Mouse (Mus musculus): ENCODE results near the gene Pcsk1n. TPM values are rescaled to one million over a fixed set of nuclear protein-coding genes. Genes with fewer than 3 reads are reported as not detected.

The Pcsk1n gene
- not detected for total RNA-seq (2023)

GRCm38 (mm10) chrX:7919601-7920383 is at the start of gene Pcsk1n:
Gene Pcsk1n (plus strand): TSS chrX:7919822.

DNA sequence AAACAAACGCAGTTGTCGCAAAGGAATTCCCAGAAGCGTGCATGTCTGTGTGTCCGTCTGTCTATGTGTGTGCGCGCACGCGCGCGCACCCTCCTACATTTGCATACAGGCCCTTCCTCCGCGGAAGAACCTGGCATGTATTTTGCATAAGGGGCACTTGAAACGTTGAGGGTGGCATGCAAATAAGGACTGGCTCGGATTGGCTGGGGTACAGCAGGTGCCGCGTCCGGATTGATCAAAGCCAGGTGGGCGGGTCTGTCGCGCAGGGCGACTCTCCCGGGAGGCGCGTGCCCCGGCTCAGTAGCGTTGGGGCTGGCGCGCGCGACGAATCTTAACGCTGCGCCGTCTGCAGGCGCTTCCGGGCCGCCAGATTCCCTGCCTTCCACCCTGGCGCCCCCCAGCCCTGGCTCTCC is 41.6 kb upstream of the Pcsk1n start, which contains the start of gene Pim2:
TSS of gene Pim2 (plus strand) at position 256 of the 413 bp plus-strand sequence.

GRCm38 (mm10) chrX:7883841-7884567 is 35.6 kb upstream of the Pcsk1n start, which contains the start of gene Slc35a2:
Gene Slc35a2 (plus strand): TSS chrX:7884028.

GRCm38 (mm10) chrX:7898880-7899874 is 20.4 kb upstream of the Pcsk1n start, which contains the start of the genes Pqbp1 and Timm17b:
Gene Pqbp1 (minus strand): TSS chrX:7899269.
Gene Timm17b (plus strand): TSS chrX:7899357.

GRCm38 (mm10) chrX:7907735-7908134 is 11.9 kb upstream of the Pcsk1n start, which contains the start of gene Gm10491:
Gene Gm10491 (minus strand): TSS chrX:7907835.

DNA sequence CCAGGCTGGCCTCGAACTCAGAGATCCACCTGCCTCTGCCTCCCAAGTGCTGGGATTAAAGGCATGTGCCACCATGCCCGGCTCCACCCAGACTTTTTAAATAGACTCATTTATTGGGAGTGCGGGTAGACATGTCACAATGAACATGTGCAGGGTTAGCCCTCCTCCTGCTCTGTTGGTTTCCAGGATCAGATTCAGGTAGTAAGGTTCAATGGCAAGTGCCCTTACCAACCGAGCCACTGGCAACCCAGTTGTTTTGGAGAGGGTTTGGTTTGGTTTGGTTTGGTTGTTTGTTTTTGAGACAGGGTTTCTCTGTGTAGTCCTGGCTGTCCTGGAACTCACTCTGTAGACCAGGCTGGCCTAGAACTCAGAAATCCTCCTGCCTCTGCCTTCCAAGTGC is 10.4 kb upstream of the Pcsk1n start, which contains the start of gene Gm10490:
TSS of gene Gm10490 (plus strand) at position 301 of the 400 bp plus-strand sequence.

DNA sequence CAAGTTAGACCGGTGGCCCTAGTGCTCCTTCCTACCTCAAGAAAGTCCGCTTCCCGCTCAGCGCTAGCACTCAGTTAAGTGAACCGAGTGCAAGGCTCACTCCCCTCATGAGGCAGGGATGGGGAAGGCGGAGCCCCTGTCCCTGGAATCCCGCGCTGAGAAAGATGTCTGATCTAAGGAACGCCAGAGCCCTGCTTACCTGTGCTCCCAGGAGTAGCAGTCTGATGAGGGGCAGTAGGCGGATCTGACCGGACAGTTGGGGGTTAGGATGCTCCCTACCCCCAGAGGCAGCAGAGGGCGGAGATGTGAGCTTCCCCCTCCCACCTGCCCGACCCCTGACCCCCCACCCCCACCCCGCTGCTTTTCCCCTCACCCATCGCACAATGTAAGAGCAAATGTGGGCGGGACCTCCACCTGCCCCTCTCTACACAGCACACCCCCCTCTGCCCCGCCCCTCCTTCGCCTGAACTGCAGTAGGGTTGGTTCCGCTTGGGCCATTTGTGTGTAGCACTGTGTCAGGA is 8.7 kb downstream of the Pcsk1n start, which contains the start of gene Eras:
TSS of gene Eras (minus strand) at position 338 of the 521 bp plus-strand sequence.

GRCm38 (mm10) chrX:7947108-7947899 is 27.7 kb downstream of the Pcsk1n start, which contains the start of gene Hdac6:
Gene Hdac6 (minus strand): TSS chrX:7947889.

Other genes with a start within 250 kb of the Pcsk1n start
- gene Plp2, start 248.4 kb upstream of the Pcsk1n start, total RNA-seq (2023), result 100 to 1,000 TPM; 423 to 453 TPM
- gene Magix, start 238.6 kb upstream of the Pcsk1n start, total RNA-seq (2023), result under 1 TPM in 1 of 2 experiments, not detected in 1; 0.20 TPM
- gene Gpkow, start 222.7 kb upstream of the Pcsk1n start, total RNA-seq (2023), result 10 to 100 TPM; 28.3 to 29.5 TPM
- 10 to 100 TPM; 38.2 to 41.9 TPM for gene Wdr45, start 205.5 kb upstream of the Pcsk1n start, total RNA-seq (2023)
- gene Gm45208, start 197.6 kb upstream of the Pcsk1n start, total RNA-seq (2023), result not detected
- gene Praf2, start 191.4 kb upstream of the Pcsk1n start, total RNA-seq (2023), result 1 to 10 TPM; 5.0 to 5.5 TPM
- under 1 TPM; 0.57 to 0.90 TPM for gene Ccdc120, start 168.9 kb upstream of the Pcsk1n start, total RNA-seq (2023)
- 10 to 100 TPM; 68.1 to 79.5 TPM for gene Tfe3, start 157.3 kb upstream of the Pcsk1n start, total RNA-seq (2023)
- 100 to 1,000 TPM; 123 to 144 TPM for gene Gripap1, start 130.1 kb upstream of the Pcsk1n start, total RNA-seq (2023)
- 1 to 10 TPM; 1.2 to 7.5 TPM for gene Kcnd1, start 97.5 kb upstream of the Pcsk1n start, total RNA-seq (2023)
- 100 to 1,000 TPM; 119 to 128 TPM for gene Otud5, start 78.5 kb upstream of the Pcsk1n start, total RNA-seq (2023)
- 1 to 10 TPM; 2.6 to 4.0 TPM for gene Pim2, start 41.6 kb upstream of the Pcsk1n start, total RNA-seq (2023)
- 10 to 100 TPM; 22.8 to 23.3 TPM for gene Slc35a2, start 35.8 kb upstream of the Pcsk1n start, total RNA-seq (2023)
- 10 to 100 TPM; 35.3 to 39.9 TPM for gene Pqbp1, start 20.6 kb upstream of the Pcsk1n start, total RNA-seq (2023)
- gene Timm17b, start 20.5 kb upstream of the Pcsk1n start, total RNA-seq (2023), result 10 to 100 TPM; 43.0 to 48.2 TPM
- not detected for gene Gm10491, start 12.0 kb upstream of the Pcsk1n start, total RNA-seq (2023)
- gene Gm10490, start 10.3 kb upstream of the Pcsk1n start, total RNA-seq (2023), result not detected
- gene Eras, start 8.8 kb downstream of the Pcsk1n start, total RNA-seq (2023), result not detected
- 10 to 100 TPM in 1 of 2 experiments, 1 to 10 TPM in 1; 7.2 to 10.7 TPM for gene Hdac6, start 28.1 kb downstream of the Pcsk1n start, total RNA-seq (2023)
- gene Gata1, start 58.2 kb downstream of the Pcsk1n start, total RNA-seq (2023), result 10 to 100 TPM; 16.6 to 22.9 TPM
- not detected for gene Glod5, start 98.7 kb downstream of the Pcsk1n start, total RNA-seq (2023)
- 10 to 100 TPM; 31.4 to 35.9 TPM for gene Suv39h1, start 154.9 kb downstream of the Pcsk1n start, total RNA-seq (2023)
- gene Was, start 170.7 kb downstream of the Pcsk1n start, total RNA-seq (2023), result 100 to 1,000 TPM; 149 to 168 TPM
- 10 to 100 TPM; 33.7 to 34.7 TPM for gene Wdr13, start 213.1 kb downstream of the Pcsk1n start, total RNA-seq (2023)
- gene Rbm3, start 226.1 kb downstream of the Pcsk1n start, total RNA-seq (2023), result 100 to 1,000 TPM; 323 to 397 TPM

All from neutrophil, adult 83 days (primary cell).